Mouse (Mus musculus) embryonic facial prominence, embryonic 11.5 days (tissue): ENCODE measurements around the gene Cd96. TPM values are rescaled to one million over a fixed set of nuclear protein-coding genes. Genes with fewer than 3 reads are reported as not detected.
A peak's percentile ranks its signal among the peaks of the same experiment; 100 is the strongest.

ENCODE experiments used
- ATAC-seq: fragments of 200-750 bp; cut with Nextera tagmentation; replicated peaks from 2 replicates; pipeline ENCODE4 v1.8.0; 2017; ENCODE audit warnings: low read depth; ENCODE audit not compliant: insufficient number of reproducible peaks, low FRiP score, low TSS enrichment
- DNase-seq: peaks from one replicate; pipeline ENCODE4 v3.0.0-alpha.2; 2015; ENCODE audit warnings: low spot score
- H3K27ac ChIP-seq: fragments of 300-500 bp; sonication (generic); replicated peaks from 2 replicates; pipeline ENCODE4 v1.5.1; 2014; ENCODE audit warnings: mild to moderate bottlenecking, low read depth, low read length, control low read depth
- H3K27me3 ChIP-seq: fragments of 300-500 bp; sonication (generic); 2 replicates; pipeline ENCODE4 v1.6.1; 2014; ENCODE audit warnings: mild to moderate bottlenecking, low read length, moderate library complexity, mixed read lengths; ENCODE audit not compliant: control insufficient read depth, insufficient read depth
- H3K36me3 ChIP-seq: fragments of 300-500 bp; sonication (generic); replicated peaks from 2 replicates; pipeline ENCODE4 v1.6.1; 2014; ENCODE audit warnings: low read depth, mild to moderate bottlenecking, low read length, moderate library complexity, mixed read lengths; ENCODE audit not compliant: control insufficient read depth, insufficient read depth
- H3K4me1 ChIP-seq: fragments of 300-500 bp; sonication (generic); 2 replicates; pipeline ENCODE4 v1.6.1; 2014; ENCODE audit warnings: low read length, mixed read lengths; ENCODE audit not compliant: control insufficient read depth, insufficient read depth
- H3K4me2 ChIP-seq: fragments of 300-500 bp; sonication (generic); 2 replicates; pipeline ENCODE4 v1.6.1; 2014; ENCODE audit warnings: low read depth, mild to moderate bottlenecking, control low read depth, low read length, moderate library complexity
- H3K4me3 ChIP-seq: fragments of 300-500 bp; sonication (generic); 2 replicates; pipeline ENCODE4 v1.5.1; 2014; ENCODE audit warnings: low read depth, low read length, control low read depth
- H3K9ac ChIP-seq: fragments of 300-500 bp; sonication (generic); replicated peaks from 2 replicates; pipeline ENCODE4 v1.6.1; 2014; ENCODE audit warnings: mild to moderate bottlenecking, control low read depth, low read length
- H3K9me3 ChIP-seq: fragments of 300-500 bp; sonication (generic); replicated peaks from 2 replicates; pipeline ENCODE4 v1.6.1; 2016; ENCODE audit warnings: mild to moderate bottlenecking, low read length, inconsistent platforms, mixed read lengths; ENCODE audit not compliant: control insufficient read depth
- WGBS: fragments of 180-500 bp; shearing (Covaris S2); extraction: QIAGEN DNeasy Blood & Tissue Kit; methylation state at CpG from one replicate; pipeline ENCODE4 v1.1.7; 2014; 5-methylcytosine and 5-hydroxymethylcytosine counted together
- polyA plus RNA-seq: library from polyadenylated mRNA; unstranded; fragments of >200 nt; fragmentation: Nextera tagmentation; extraction: Ambion mirVana; gene quantifications from 2 replicates; pipeline ENCODE4 v1.2.1, GENCODE M21; 2014

The Cd96 gene
- polyA plus RNA-seq, 1 experiment from 2014 or later: not detected

DNA sequence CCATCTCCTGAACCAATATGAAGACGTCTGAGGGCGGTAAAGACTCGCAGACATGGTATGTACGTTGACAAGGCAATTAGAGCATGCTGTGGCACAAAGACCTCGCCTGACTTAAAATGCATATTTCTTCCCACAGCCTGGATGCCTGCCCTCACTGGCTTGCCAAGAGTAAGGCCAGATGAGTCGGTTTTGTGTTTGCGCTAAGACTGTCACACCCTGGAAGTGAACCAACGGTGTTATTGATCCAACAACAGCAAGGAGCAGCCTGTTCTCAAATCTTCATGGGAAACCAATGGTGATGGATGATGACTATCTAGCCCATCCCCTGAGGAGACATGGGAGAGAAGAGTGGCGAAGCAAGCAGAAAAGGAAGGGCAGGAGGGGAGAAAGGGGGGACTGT, 22.6 kb downstream of the Cd96 start:
- H3K9ac ChIP-seq: no peak overlapping the region
- 83% methylated on average over 9 of the region's 9 CpGs for WGBS
- H3K4me3 ChIP-seq: no peak overlapping the region
- no peak overlapping the region for H3K4me2 ChIP-seq
- H3K4me1 ChIP-seq: no peaks in the 10 kb centered on the region
- H3K27me3 ChIP-seq: no peaks in the 10 kb centered on the region
- H3K27ac ChIP-seq: no peak overlapping the region
- no peak for DNase-seq
- no peak for ATAC-seq
- H3K36me3 ChIP-seq: no peaks in the 10 kb centered on the region
- no peaks in the 10 kb centered on the region for H3K9me3 ChIP-seq

DNA sequence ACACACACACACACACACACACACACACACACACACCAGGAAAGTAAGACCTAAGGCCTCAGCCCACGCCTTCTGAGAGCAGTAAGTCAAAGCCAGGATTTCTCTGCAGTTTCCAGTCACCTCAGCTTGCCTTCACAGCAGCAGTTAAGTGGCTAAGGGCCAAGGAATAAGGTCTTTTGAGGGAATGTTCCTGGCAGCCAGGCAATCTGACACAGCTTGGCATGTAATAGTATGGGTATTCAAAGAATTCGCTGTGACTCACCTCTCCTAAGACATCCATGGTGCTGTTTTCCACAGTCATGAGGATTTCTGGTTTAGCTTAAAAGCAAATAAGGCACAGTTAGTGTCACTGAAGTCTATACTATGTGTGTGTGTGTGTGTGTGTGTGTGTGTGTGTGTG, 25.6 kb downstream of the Cd96 start:
- Histone ChIP-seq H3K4me2 (no peak overlapping the region), H3K9me3 (no peaks in the 10 kb centered on the region), H3K27me3 (no peaks in the 10 kb centered on the region), H3K27ac (no peak overlapping the region), H3K9ac (no peak overlapping the region), H3K36me3 (no peaks in the 10 kb centered on the region), H3K4me3 (no peak overlapping the region), H3K4me1 (no peaks in the 10 kb centered on the region)
- DNase-seq (no peak), ATAC-seq (no peak)
- 78% methylated on average over 2 of the region's 2 CpGs for WGBS

DNA sequence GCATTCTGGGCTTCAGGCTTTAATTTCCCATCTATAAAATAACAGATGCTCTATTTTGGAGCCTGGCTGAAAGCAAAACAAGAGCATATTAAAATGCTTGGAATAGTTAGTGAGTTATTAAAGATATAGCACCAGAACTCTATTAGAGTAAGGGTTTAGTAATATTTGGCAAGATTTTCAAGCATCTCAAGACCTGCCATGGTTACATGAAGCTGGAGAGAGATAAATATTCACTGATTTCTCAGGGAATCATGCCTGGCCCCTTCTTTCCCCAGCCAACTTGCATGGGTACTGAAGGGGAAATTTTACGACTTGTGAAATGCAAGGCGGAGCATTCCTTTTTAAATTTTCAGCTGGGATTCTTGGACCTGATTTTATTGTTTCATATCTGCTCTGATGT, 27.1 kb downstream of the Cd96 start:
- Histone ChIP-seq H3K27ac (no peak overlapping the region), H3K27me3 (no peaks in the 10 kb centered on the region), H3K4me2 (no peak overlapping the region), H3K4me1 (no peaks in the 10 kb centered on the region), H3K9me3 (no peaks in the 10 kb centered on the region), H3K9ac (no peak overlapping the region), H3K4me3 (no peak overlapping the region), H3K36me3 (no peaks in the 10 kb centered on the region)
- WGBS: 86% methylated on average over 2 of the region's 2 CpGs
- ATAC-seq (no peak), DNase-seq (no peak)

DNA sequence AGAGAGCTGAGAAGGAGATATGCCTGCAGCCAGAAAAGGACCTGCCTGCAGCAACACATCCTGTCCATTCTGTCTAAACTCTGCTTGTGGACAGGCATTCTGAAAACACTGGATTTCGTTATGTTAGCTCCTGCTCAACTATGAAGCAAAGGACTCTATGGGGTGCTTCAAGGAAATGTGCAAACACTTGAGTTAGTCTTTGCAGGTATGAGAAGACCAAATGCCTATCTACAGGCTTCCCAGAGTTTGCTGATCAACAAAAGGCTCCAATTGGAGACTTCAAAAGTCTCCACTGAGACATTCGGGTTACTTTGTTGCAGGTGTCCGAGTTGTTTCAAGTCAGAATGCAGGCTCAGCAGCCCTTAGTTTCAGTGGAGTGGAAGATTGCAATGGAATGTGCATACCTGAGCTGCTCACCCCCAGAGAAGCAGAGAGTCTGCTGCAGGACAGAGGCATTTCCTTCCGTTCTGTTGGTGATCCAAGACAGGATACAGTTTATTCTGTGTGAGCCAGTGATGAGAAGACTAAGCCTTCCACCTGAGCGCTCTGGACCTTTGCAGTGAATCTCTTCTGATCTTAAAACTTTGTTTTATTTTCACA, 33.1 kb downstream of the Cd96 start:
- H3K36me3 ChIP-seq: no peaks in the 10 kb centered on the region
- no peak for ATAC-seq
- H3K9me3 ChIP-seq: no peaks in the 10 kb centered on the region
- H3K4me2 ChIP-seq: no peak overlapping the region
- WGBS: 72% methylated on average over 5 of the region's 5 CpGs
- no peaks in the 10 kb centered on the region for H3K4me1 ChIP-seq
- H3K27me3 ChIP-seq: no peaks in the 10 kb centered on the region
- no peak overlapping the region for H3K4me3 ChIP-seq
- no peak overlapping the region for H3K27ac ChIP-seq
- no peak overlapping the region for H3K9ac ChIP-seq
- DNase-seq: no peak

DNA sequence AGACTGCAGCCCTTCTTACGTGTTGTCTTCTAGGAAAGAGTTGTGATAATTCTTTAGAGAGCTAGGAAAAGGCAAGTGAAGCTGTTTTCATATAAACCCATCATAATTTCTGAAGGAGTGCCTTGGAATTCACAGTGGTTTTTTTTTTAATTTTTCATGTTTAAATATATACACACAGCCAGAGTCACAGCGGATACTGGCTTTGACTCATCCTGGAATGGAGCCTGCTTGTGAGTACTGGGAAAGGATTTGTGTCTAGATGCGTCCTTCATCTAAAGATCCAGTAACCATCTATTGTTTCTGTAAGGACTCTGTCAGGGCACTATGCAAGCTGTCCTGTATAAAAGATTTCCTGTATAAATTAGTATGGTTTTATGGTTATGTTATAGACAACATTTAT, 52.1 kb downstream of the Cd96 start:
- Histone ChIP-seq H3K36me3 (no peaks in the 10 kb centered on the region), H3K27ac (no peak overlapping the region), H3K4me3 (no peak overlapping the region), H3K9me3 (no peaks in the 10 kb centered on the region), H3K4me2 (no peak overlapping the region), H3K27me3 (no peaks in the 10 kb centered on the region), H3K4me1 (no peaks in the 10 kb centered on the region), H3K9ac (no peak overlapping the region)
- 87% methylated on average over 3 of the region's 3 CpGs for WGBS
- DNase-seq: no peak
- ATAC-seq: no peak

DNA sequence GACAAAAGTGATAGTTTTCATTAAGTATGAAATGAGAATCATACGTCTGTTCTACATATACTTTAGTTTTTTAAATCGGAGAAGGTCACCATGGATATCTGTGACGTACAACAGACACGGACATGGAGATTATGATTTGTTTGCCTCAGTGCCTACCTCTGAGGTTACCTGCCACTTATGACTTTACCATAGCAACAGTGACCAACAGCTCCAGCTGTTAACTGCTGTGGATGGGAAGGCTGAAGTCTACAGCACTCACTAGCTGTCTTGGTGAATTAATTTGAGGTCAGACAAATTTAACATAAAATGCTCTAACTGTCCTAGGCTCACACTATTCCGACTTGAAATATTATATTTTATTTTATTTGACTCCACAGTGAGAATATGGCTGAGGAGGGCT, 56.8 kb downstream of the Cd96 start:
- 85% methylated on average over 5 of the region's 5 CpGs for WGBS
- H3K9me3 ChIP-seq: no peaks in the 10 kb centered on the region
- no peak for ATAC-seq

DNA sequence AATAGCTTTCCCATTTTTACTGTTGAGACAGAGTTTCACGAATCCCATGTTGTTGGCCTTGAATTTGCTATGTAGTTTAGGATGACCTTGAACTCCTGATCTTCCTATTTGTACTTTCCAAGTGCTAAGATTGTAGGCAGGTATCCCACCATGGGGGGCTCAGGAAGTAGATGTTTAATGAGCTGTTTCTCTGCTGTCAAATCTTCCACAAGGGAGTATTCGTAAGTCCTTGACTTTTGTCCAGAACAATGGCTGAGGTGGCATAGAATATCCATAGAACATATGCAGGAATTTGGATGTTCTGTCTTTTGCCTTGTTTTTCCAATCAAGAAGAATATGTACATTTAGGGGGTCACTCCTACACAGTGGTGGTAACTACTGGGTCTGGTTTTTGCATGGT, 73.1 kb downstream of the Cd96 start:
- no peaks in the 10 kb centered on the region for H3K9me3 ChIP-seq
- no peak overlapping the region for H3K9ac ChIP-seq
- no peak for ATAC-seq
- no peaks in the 10 kb centered on the region for H3K27me3 ChIP-seq
- no peaks in the 10 kb centered on the region for H3K36me3 ChIP-seq
- no peaks in the 10 kb centered on the region for H3K4me1 ChIP-seq
- WGBS: 89% methylated on average over 2 of the region's 2 CpGs
- no peak overlapping the region for H3K4me2 ChIP-seq
- no peak overlapping the region for H3K4me3 ChIP-seq
- H3K27ac ChIP-seq: no peak overlapping the region
- no peak for DNase-seq

More for the DNA sequence above, 56.8 kb downstream of the Cd96 start:
- H3K4me1 ChIP-seq: no peaks in the 10 kb centered on the region
- no peak overlapping the region for H3K4me3 ChIP-seq
- no peak overlapping the region for H3K9ac ChIP-seq
- no peak for DNase-seq
- no peaks in the 10 kb centered on the region for H3K27me3 ChIP-seq
- no peak overlapping the region for H3K27ac ChIP-seq
- no peak overlapping the region for H3K4me2 ChIP-seq
- no peaks in the 10 kb centered on the region for H3K36me3 ChIP-seq

DNA sequence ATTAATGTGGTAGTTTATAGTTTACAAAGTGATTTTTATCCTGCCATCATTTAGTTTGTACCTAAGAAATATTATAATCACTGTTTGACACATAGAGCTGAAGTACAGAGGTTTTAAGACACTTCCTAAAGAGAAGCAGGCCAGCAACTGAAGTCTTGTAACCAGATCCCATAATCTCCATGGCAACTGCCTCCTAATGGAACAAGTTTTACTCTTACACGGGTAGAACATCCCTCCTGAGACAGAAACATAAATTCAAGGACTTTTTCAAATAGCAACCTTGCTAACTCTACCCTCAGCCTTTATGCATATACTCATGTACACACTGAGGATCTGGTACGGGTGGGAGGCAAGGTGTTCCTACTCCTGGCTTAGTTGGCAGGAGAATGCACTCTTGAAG, 83.8 kb downstream of the Cd96 start:
- ATAC-seq: no peak
- 43% methylated on average over 2 of the region's 2 CpGs for WGBS
- H3K4me3 ChIP-seq: no peak overlapping the region
- no peaks in the 10 kb centered on the region for H3K4me1 ChIP-seq
- no peak overlapping the region for H3K9ac ChIP-seq
- no peak overlapping the region for H3K4me2 ChIP-seq
- no peaks in the 10 kb centered on the region for H3K9me3 ChIP-seq
- no peak overlapping the region for H3K27ac ChIP-seq
- no peaks in the 10 kb centered on the region for H3K36me3 ChIP-seq
- no peaks in the 10 kb centered on the region for H3K27me3 ChIP-seq
- DNase-seq: peak; percentile 45
